In genomic region chr14:76332336-76332703, GRCm38 (mm10) we compare ENCODE assay signal across 24 mouse cellular contexts.
A peak's percentile ranks its signal among the peaks of the same experiment; 100 is the strongest.
DNase-seq lines count a peak whose midpoint lies in the region; ATAC-seq lines count a peak whose summit lies in the region.
"Had no signal": no experiment of that assay in that cellular context is flagged by ENCODE, and none has a peak within 500 bp of the region (broad histone marks: within the 10 kb centered on the region; RNA-seq: fewer than 3 reads in every experiment).

No protein-coding gene starts in this region.

- no peak for ATAC-seq in embryonic facial prominence, embryonic 13.5 days (ENCODE audit: insufficient number of reproducible peaks, insufficient read depth, low FRiP score, low TSS enrichment, low read depth)
- no peak for ATAC-seq in midbrain, embryonic 11.5 days (ENCODE audit: low FRiP score)
- peak; percentile 22; the same call in 1 of the 2 replicates for ATAC-seq in neural tube, embryonic 12.5 days (ENCODE audit: low FRiP score, low read depth)
- peak; percentile 58 for ATAC-seq in neural tube, embryonic 14.5 days (ENCODE audit: low read depth)
- ATAC-seq: CD4-positive, CD25-positive, alpha-beta regulatory T cell, adult 4 months had no signal

- H3K9ac ChIP-seq in embryonic facial prominence, embryonic 13.5 days = no peak overlapping the region
- no peak overlapping the region for H3K9ac ChIP-seq in midbrain, embryonic 11.5 days (ENCODE audit: low read length)
- no peak overlapping the region for H3K9ac ChIP-seq in neural tube, embryonic 12.5 days
- H3K9ac ChIP-seq in neural tube, embryonic 14.5 days (replicated peaks; ENCODE audit: low read depth, low read length) = no peak overlapping the region
- H3K9ac ChIP-seq: embryonic facial prominence, embryonic 12.5 days; forebrain, embryonic 12.5 days; forebrain, postnatal 0 days; heart, embryonic 15.5 days had no signal

- H3K4me2 ChIP-seq in embryonic facial prominence, embryonic 13.5 days = no peak overlapping the region
- no peak overlapping the region for H3K4me2 ChIP-seq in midbrain, embryonic 11.5 days
- H3K4me2 ChIP-seq in neural tube, embryonic 12.5 days (replicated peaks) = 0 out of 2 replicates have a peak overlapping the region, but pooled peaks have one; percentile 12
- H3K4me2 ChIP-seq in neural tube, embryonic 14.5 days (ENCODE audit: low read depth, low read length) = no peak overlapping the region
- H3K4me2 ChIP-seq: embryonic facial prominence, embryonic 12.5 days; forebrain, embryonic 12.5 days; heart, embryonic 11.5 days; heart, embryonic 15.5 days had no signal

- no peaks in the 10 kb centered on the region for H3K36me3 ChIP-seq in embryonic facial prominence, embryonic 13.5 days
- no peaks in the 10 kb centered on the region for H3K36me3 ChIP-seq in embryonic facial prominence, embryonic 10.5 days (replicated peaks)
- H3K36me3 ChIP-seq in midbrain, embryonic 10.5 days = no peaks in the 10 kb centered on the region
- H3K36me3 ChIP-seq in midbrain, embryonic 11.5 days (ENCODE audit: control insufficient read depth, insufficient read depth, low read length) = no peaks in the 10 kb centered on the region; the same call in 1 of the 2 replicates
- H3K36me3 ChIP-seq in neural tube, embryonic 12.5 days = no peaks in the 10 kb centered on the region
- H3K36me3 ChIP-seq in neural tube, embryonic 14.5 days (ENCODE audit: control insufficient read depth, insufficient read depth, low read length) = no peaks in the 10 kb centered on the region
- H3K36me3 ChIP-seq: embryonic facial prominence, embryonic 12.5 days; forebrain, embryonic 12.5 days; G1E; heart, embryonic 15.5 days had no signal

- no peak for DNase-seq in embryonic facial prominence, embryonic 10.5 days (ENCODE audit: low spot score)
- DNase-seq in midbrain, embryonic 10.5 days (ENCODE audit: low spot score) = no peak
- DNase-seq in midbrain, embryonic 11.5 days (ENCODE audit: low spot score, missing footprints) = no peak
- DNase-seq in neural tube, embryonic 10.5 days (ENCODE audit: extremely low spot score, low spot score) = no peak
- DNase-seq in kidney, adult 8-10 months = no peak
- DNase-seq: adrenal gland, adult 8-10 months; B cell, adult 2 months; cerebellum, adult 11 months; cerebellum, adult 8-10 months; cerebellum, postnatal 14 days; embryo, embryonic 11 days; forebrain, postnatal 0 days; gastrocnemius, postnatal 14 days; heart, adult 2 months; heart, postnatal 14 days had no signal

- H3K27ac ChIP-seq in embryonic facial prominence, embryonic 13.5 days = peak overlapping the region; percentile 1; the same call in 1 of the 2 replicates
- no peak overlapping the region for H3K27ac ChIP-seq in embryonic facial prominence, embryonic 10.5 days (replicated peaks)
- peak overlapping the region; percentile 55 for H3K27ac ChIP-seq in midbrain, embryonic 10.5 days (replicated peaks)
- no peak overlapping the region for H3K27ac ChIP-seq in midbrain, embryonic 11.5 days (ENCODE audit: low read depth, low read length)
- no peak overlapping the region for H3K27ac ChIP-seq in neural tube, embryonic 12.5 days
- H3K27ac ChIP-seq in neural tube, embryonic 14.5 days (ENCODE audit: low read depth, low read length) = no peak overlapping the region
- H3K27ac ChIP-seq: embryonic facial prominence, embryonic 12.5 days; heart, adult 2 months; heart, embryonic 15.5 days had no signal

- peaks cover 19% of the 10 kb centered on the region; the same call in 1 of the 2 replicates for H3K4me1 ChIP-seq in embryonic facial prominence, embryonic 13.5 days
- H3K4me1 ChIP-seq in embryonic facial prominence, embryonic 10.5 days = 0 out of 2 replicates have a peak, but pooled peaks cover 3% of the 10 kb centered on the region
- H3K4me1 ChIP-seq in midbrain, embryonic 10.5 days = peaks cover 26% of the 10 kb centered on the region
- peaks cover 6% of the 10 kb centered on the region; the same call in 1 of the 2 replicates for H3K4me1 ChIP-seq in midbrain, embryonic 11.5 days (ENCODE audit: control insufficient read depth, insufficient read depth, low read length)
- peaks cover 14% of the 10 kb centered on the region for H3K4me1 ChIP-seq in neural tube, embryonic 12.5 days
- H3K4me1 ChIP-seq in neural tube, embryonic 14.5 days (ENCODE audit: control insufficient read depth, insufficient read depth, low read length) = no peaks in the 10 kb centered on the region
- H3K4me1 ChIP-seq: embryonic facial prominence, embryonic 12.5 days; heart, embryonic 15.5 days had no signal

- no peaks in the 10 kb centered on the region for H3K27me3 ChIP-seq in embryonic facial prominence, embryonic 13.5 days
- H3K27me3 ChIP-seq in embryonic facial prominence, embryonic 10.5 days (replicated peaks; ENCODE audit: low read depth, poor library complexity, severe bottlenecking) = no peaks in the 10 kb centered on the region
- H3K27me3 ChIP-seq in midbrain, embryonic 10.5 days (ENCODE audit: low read depth, poor library complexity, severe bottlenecking) = no peaks in the 10 kb centered on the region
- H3K27me3 ChIP-seq in midbrain, embryonic 11.5 days (ENCODE audit: control insufficient read depth, insufficient read depth, low read length) = no peaks in the 10 kb centered on the region
- no peaks in the 10 kb centered on the region for H3K27me3 ChIP-seq in neural tube, embryonic 12.5 days (replicated peaks)
- no peaks in the 10 kb centered on the region for H3K27me3 ChIP-seq in neural tube, embryonic 14.5 days (ENCODE audit: control insufficient read depth, insufficient read depth, low read length)
- H3K27me3 ChIP-seq: embryonic facial prominence, embryonic 12.5 days; forebrain, embryonic 12.5 days; heart, embryonic 15.5 days had no signal

- WGBS in embryonic facial prominence, embryonic 13.5 days = 90% methylated on average over 10 of the region's 10 CpGs
- 82% methylated on average over 10 of the region's 10 CpGs for WGBS in embryonic facial prominence, embryonic 10.5 days
- 76% methylated on average over 10 of the region's 10 CpGs for WGBS in midbrain, embryonic 10.5 days
- 81% methylated on average over 10 of the region's 10 CpGs for WGBS in midbrain, embryonic 11.5 days
- 46% methylated on average over 10 of the region's 10 CpGs for WGBS in neural tube, embryonic 12.5 days
- WGBS in neural tube, embryonic 14.5 days = 33% methylated on average over 10 of the region's 10 CpGs

- no peaks in the 10 kb centered on the region for H3K9me3 ChIP-seq in embryonic facial prominence, embryonic 13.5 days
- no peaks in the 10 kb centered on the region for H3K9me3 ChIP-seq in embryonic facial prominence, embryonic 10.5 days
- H3K9me3 ChIP-seq in midbrain, embryonic 10.5 days (replicated peaks) = no peaks in the 10 kb centered on the region
- H3K9me3 ChIP-seq in midbrain, embryonic 11.5 days (ENCODE audit: control insufficient read depth, low read length) = no peaks in the 10 kb centered on the region
- no peaks in the 10 kb centered on the region for H3K9me3 ChIP-seq in neural tube, embryonic 12.5 days
- H3K9me3 ChIP-seq in neural tube, embryonic 14.5 days (ENCODE audit: control insufficient read depth, low read length) = no peaks in the 10 kb centered on the region
- H3K9me3 ChIP-seq: embryonic facial prominence, embryonic 12.5 days; forebrain, embryonic 12.5 days; heart, embryonic 15.5 days had no signal

- H3K4me3 ChIP-seq in embryonic facial prominence, embryonic 13.5 days = no peak overlapping the region
- no peak overlapping the region for H3K4me3 ChIP-seq in embryonic facial prominence, embryonic 10.5 days
- H3K4me3 ChIP-seq in midbrain, embryonic 10.5 days = no peak overlapping the region
- H3K4me3 ChIP-seq in midbrain, embryonic 11.5 days (ENCODE audit: low read depth, low read length) = no peak overlapping the region
- H3K4me3 ChIP-seq in neural tube, embryonic 12.5 days = no peak overlapping the region
- H3K4me3 ChIP-seq in neural tube, embryonic 14.5 days (ENCODE audit: low read depth, low read length) = no peak overlapping the region
- H3K4me3 ChIP-seq: embryonic facial prominence, embryonic 12.5 days; forebrain, embryonic 12.5 days; heart, adult 2 months; heart, embryonic 15.5 days had no signal

Comparison
In these comparisons a context has a peak if more than half of its experiments do, and no peak if none do; other contexts are left out.
1. H3K27ac ChIP-seq: peak in embryonic facial prominence, embryonic 13.5 days (single experiment) and midbrain, embryonic 10.5 days (single experiment); none in embryonic facial prominence, embryonic 10.5 days (single experiment), midbrain, embryonic 11.5 days (single experiment), neural tube, embryonic 12.5 days (single experiment) and neural tube, embryonic 14.5 days (single experiment).
2. ATAC-seq: peak in neural tube, embryonic 12.5 days (single experiment) and neural tube, embryonic 14.5 days (single experiment); none in embryonic facial prominence, embryonic 13.5 days (single experiment) and midbrain, embryonic 11.5 days (single experiment).